Mouse (Mus musculus) hindbrain, embryonic 16.5 days (tissue): ENCODE results near the gene Guca1b. TPM values are rescaled to one million over a fixed set of nuclear protein-coding genes. Genes with fewer than 3 reads are reported as not detected.

Source experiments
- ATAC-seq: fragments of 200-750 bp; cut with Nextera tagmentation; 2 replicates; pipeline ENCODE4 v1.8.0; 2017; ENCODE audit warnings: moderate TSS enrichment, moderate library complexity
- H3K27ac ChIP-seq: fragments of 300-500 bp; sonication (generic); 2 replicates; pipeline ENCODE4 v1.5.1; 2014; ENCODE audit warnings: low read depth, mild to moderate bottlenecking, control low read depth, low read length, moderate library complexity
- H3K27me3 ChIP-seq: fragments of 300-500 bp; sonication (generic); replicated peaks from 2 replicates; pipeline ENCODE4 v1.6.1; 2014; ENCODE audit warnings: low read length; ENCODE audit not compliant: control insufficient read depth, insufficient read depth
- H3K36me3 ChIP-seq: fragments of 300-500 bp; sonication (generic); 2 replicates; pipeline ENCODE4 v1.6.1; 2014; ENCODE audit warnings: mild to moderate bottlenecking, low read length, moderate library complexity, mixed read lengths; ENCODE audit not compliant: control insufficient read depth, insufficient read depth
- H3K4me1 ChIP-seq: fragments of 300-500 bp; sonication (generic); 2 replicates; pipeline ENCODE4 v1.6.1; 2014; ENCODE audit warnings: low read depth, low read length; ENCODE audit not compliant: control insufficient read depth, insufficient read depth
- H3K4me2 ChIP-seq: fragments of 300-500 bp; sonication (generic); 2 replicates; pipeline ENCODE4 v1.6.1; 2014; ENCODE audit warnings: mild to moderate bottlenecking, low read length, control low read depth, moderate library complexity
- H3K4me3 ChIP-seq: fragments of 300-500 bp; sonication (generic); 2 replicates; pipeline ENCODE4 v1.5.1; 2014; ENCODE audit warnings: mild to moderate bottlenecking, low read length, control low read depth, moderate library complexity
- H3K9ac ChIP-seq: fragments of 300-500 bp; sonication (generic); 2 replicates; pipeline ENCODE4 v1.6.1; 2014; ENCODE audit warnings: low read depth, mild to moderate bottlenecking, control low read depth, low read length, moderate library complexity
- H3K9me3 ChIP-seq: fragments of 300-500 bp; sonication (generic); 2 replicates; pipeline ENCODE4 v1.6.1; 2014; ENCODE audit warnings: mild to moderate bottlenecking, low read length, moderate library complexity; ENCODE audit not compliant: control insufficient read depth
- WGBS: fragments of 180-500 bp; shearing (Covaris S2); extraction: QIAGEN DNeasy Blood & Tissue Kit; methylation state at CpG from one replicate; pipeline ENCODE4 v1.1.7; 2014; 5-methylcytosine and 5-hydroxymethylcytosine counted together
- polyA plus RNA-seq: library from polyadenylated mRNA; unstranded; fragments of >200 nt; fragmentation: Nextera tagmentation; extraction: Ambion mirVana; gene quantifications from 2 replicates; pipeline ENCODE4 v1.2.1, GENCODE M21; 2015

Guca1b gene
- polyA plus RNA-seq: 0.45 and 0.81 TPM in 2 replicates

GRCm38 (mm10) chr17:47385145-47385544 is at the start of gene Guca1b:
Gene Guca1b, plus strand, starts transcription at chr17:47385393.
- Histone ChIP-seq H3K4me2 (no peak within 1 kb of the TSS), H3K4me3 (no peak within 1 kb of the TSS), H3K27ac (no peak within 1 kb of the TSS), H3K36me3 (no peaks in the 10 kb centered on the region), H3K9ac (no peak within 1 kb of the TSS), H3K27me3 (no peaks in the 10 kb centered on the region), H3K9me3 (no peaks in the 10 kb centered on the region), H3K4me1 (no peaks in the 10 kb centered on the region)
- ATAC-seq: no peak
- 39% methylated on average over 10 of the region's 10 CpGs for WGBS

- Histone ChIP-seq H3K9ac (no peak overlapping the region), H3K27me3 (no peaks in the 10 kb centered on the region), H3K4me3 (no peak overlapping the region), H3K4me1 (no peaks in the 10 kb centered on the region), H3K9me3 (peaks cover 3% of the 10 kb centered on the region), H3K36me3 (peaks cover 46% of the 10 kb centered on the region), H3K27ac (no peak overlapping the region), H3K4me2 (no peak overlapping the region)
- WGBS: 83% methylated on average over 2 of the region's 2 CpGs
- no peak for ATAC-seq
Observed at GRCm38 (mm10) chr17:47343121-47343520, 42.1 kb upstream of the Guca1b start.

GRCm38 (mm10) chr17:47349721-47350319 is 35.4 kb upstream of the Guca1b start:
- 95% methylated on average over 3 of the region's 3 CpGs for WGBS
- H3K4me2 ChIP-seq: no peak overlapping the region
- H3K27me3 ChIP-seq: no peaks in the 10 kb centered on the region
- peaks cover 68% of the 10 kb centered on the region for H3K36me3 ChIP-seq
- ATAC-seq: no peak
- no peak overlapping the region for H3K4me3 ChIP-seq
- no peaks in the 10 kb centered on the region for H3K4me1 ChIP-seq
- H3K27ac ChIP-seq: no peak overlapping the region
- H3K9ac ChIP-seq: no peak overlapping the region
- peaks cover 23% of the 10 kb centered on the region for H3K9me3 ChIP-seq

- no peak overlapping the region for H3K4me3 ChIP-seq
- H3K27ac ChIP-seq: no peak overlapping the region
- H3K4me2 ChIP-seq: no peak overlapping the region
- H3K36me3 ChIP-seq: peaks cover 18% of the 10 kb centered on the region
- no peaks in the 10 kb centered on the region for H3K4me1 ChIP-seq
- no peak for ATAC-seq
- H3K9me3 ChIP-seq: no peaks in the 10 kb centered on the region
- H3K9ac ChIP-seq: no peak overlapping the region
- 32% methylated on average over 6 of the region's 6 CpGs for WGBS
- H3K27me3 ChIP-seq: no peaks in the 10 kb centered on the region
Observed at GRCm38 (mm10) chr17:47359964-47360363, 25.2 kb upstream of the Guca1b start.

GRCm38 (mm10) chr17:47361343-47361742 is 23.9 kb upstream of the Guca1b start:
- Histone ChIP-seq H3K27ac (no peak overlapping the region), H3K4me2 (no peak overlapping the region), H3K9me3 (no peaks in the 10 kb centered on the region), H3K4me3 (no peak overlapping the region), H3K27me3 (no peaks in the 10 kb centered on the region; the same call in 1 of the 2 replicates), H3K4me1 (no peaks in the 10 kb centered on the region), H3K36me3 (peaks cover 11% of the 10 kb centered on the region), H3K9ac (no peak overlapping the region)
- no peak for ATAC-seq
- 78% methylated on average over 11 of the region's 11 CpGs for WGBS

- peak; percentile 96 for ATAC-seq
- WGBS: 4% methylated on average over 35 of the region's 35 CpGs
- H3K27me3 ChIP-seq: peaks cover 2% of the 10 kb centered on the region; the same call in 1 of the 2 replicates
- H3K9ac ChIP-seq: peak within 1 kb of the TSS; percentile 69
- peak within 1 kb of the TSS; percentile 83 for H3K4me2 ChIP-seq
- H3K4me3 ChIP-seq: peak within 1 kb of the TSS; percentile 74
- H3K4me1 ChIP-seq: peaks cover 5% of the 10 kb centered on the region
- H3K36me3 ChIP-seq: peaks cover 12% of the 10 kb centered on the region
- H3K27ac ChIP-seq: peak within 1 kb of the TSS; percentile 81
- no peaks in the 10 kb centered on the region for H3K9me3 ChIP-seq
Observed at GRCm38 (mm10) chr17:47368401-47369086, 16.6 kb upstream of the Guca1b start, which contains the start of gene Mrps10. Gene Mrps10, plus strand, starts transcription at chr17:47368887.

GRCm38 (mm10) chr17:47369087-47369443 is 16.1 kb upstream of the Guca1b start:
- H3K9me3 ChIP-seq: no peaks in the 10 kb centered on the region
- peaks cover 2% of the 10 kb centered on the region; the same call in 1 of the 2 replicates for H3K27me3 ChIP-seq
- peak overlapping the region; percentile 74 for H3K4me3 ChIP-seq
- H3K9ac ChIP-seq: peak overlapping the region; percentile 69
- H3K27ac ChIP-seq: peak overlapping the region; percentile 81
- ATAC-seq: peak; percentile 83
- peaks cover 5% of the 10 kb centered on the region for H3K4me1 ChIP-seq
- H3K4me2 ChIP-seq: peak overlapping the region; percentile 83
- peaks cover 13% of the 10 kb centered on the region for H3K36me3 ChIP-seq
- 2% methylated on average over 20 of the region's 20 CpGs for WGBS

GRCm38 (mm10) chr17:47371451-47371850 is 13.7 kb upstream of the Guca1b start:
- Histone ChIP-seq H3K9me3 (no peaks in the 10 kb centered on the region), H3K9ac (no peak overlapping the region), H3K4me3 (no peak overlapping the region), H3K4me1 (peaks cover 5% of the 10 kb centered on the region), H3K27me3 (0 out of 2 replicates have a peak, but pooled peaks cover 2% of the 10 kb centered on the region), H3K36me3 (peaks cover 19% of the 10 kb centered on the region), H3K4me2 (no peak overlapping the region), H3K27ac (no peak overlapping the region)
- peak; percentile 65; the same call in 1 of the 2 replicates for ATAC-seq
- WGBS: 10% methylated on average over 4 of the region's 4 CpGs

GRCm38 (mm10) chr17:47373991-47374390 is 11.2 kb upstream of the Guca1b start:
- no peak for ATAC-seq
- peaks cover 5% of the 10 kb centered on the region for H3K4me1 ChIP-seq
- H3K36me3 ChIP-seq: peaks cover 24% of the 10 kb centered on the region
- no peak overlapping the region for H3K4me3 ChIP-seq
- H3K9ac ChIP-seq: no peak overlapping the region
- no peaks in the 10 kb centered on the region for H3K9me3 ChIP-seq
- H3K27ac ChIP-seq: no peak overlapping the region
- no peaks in the 10 kb centered on the region for H3K27me3 ChIP-seq
- no peak overlapping the region for H3K4me2 ChIP-seq
- 88% methylated on average over 6 of the region's 6 CpGs for WGBS
